Mouse (Mus musculus) spleen, adult 2 months (tissue): ENCODE measurements around the gene Fam155a.

Source experiments
- CTCF ChIP-seq: fragments of 200-500 bp; IDR thresholded peaks from 2 replicates; pipeline ENCODE4 v1.5.1; 2011; ENCODE audit warnings: mild to moderate bottlenecking, inconsistent platforms; ENCODE audit not compliant: insufficient read depth, insufficient read length, insufficient replicate concordance; ENCODE audit errors: extremely low read depth
- POLR2A ChIP-seq: fragments of 200-500 bp; IDR thresholded peaks from 2 replicates; pipeline ENCODE4 v1.6.1; 2011; ENCODE audit warnings: low read depth, low read length, inconsistent platforms

DNA sequence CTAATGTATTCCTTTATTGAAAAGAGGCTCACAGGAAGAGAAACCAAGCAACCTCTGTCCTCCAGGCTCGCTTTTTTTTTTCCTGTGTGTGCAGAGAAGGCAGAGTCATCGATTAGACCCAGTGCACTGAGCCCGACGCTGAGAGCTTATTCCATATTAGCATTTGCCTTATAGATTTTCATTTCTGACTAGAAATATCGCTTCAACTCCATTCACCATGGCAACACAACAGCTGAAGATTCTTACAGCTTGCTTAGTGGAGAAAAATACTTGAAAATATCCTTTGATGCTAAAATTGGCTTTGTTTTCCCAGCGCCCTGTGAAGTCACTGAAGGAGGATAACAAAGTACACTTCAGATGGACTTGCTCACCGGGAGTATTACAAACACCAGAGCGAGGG lies 26.6 kb upstream of the Fam155a start:
- TF ChIP-seq CTCF (no peak), POLR2A (no peak)
